Mouse (Mus musculus) heart, embryonic 10.5 days (tissue): ENCODE data around the gene Gm40193. TPM values are rescaled to one million over a fixed set of nuclear protein-coding genes. Genes with fewer than 3 reads are reported as not detected.
"Not testable (repeated sequence)": the region's sequence is repeated elsewhere in the genome, so short reads cannot be mapped to it uniquely, and the experiment has no call there.

Experiments
- DNase-seq: peaks from one replicate; pipeline ENCODE4 v3.0.0-alpha.2; 2017; ENCODE audit warnings: low spot score
- H3K27ac ChIP-seq: fragments of 300-500 bp; sonication (generic); 2 replicates; pipeline ENCODE4 v1.5.1; 2016; ENCODE audit warnings: mild to moderate bottlenecking
- H3K27me3 ChIP-seq: fragments of 300-500 bp; sonication (generic); 2 replicates; pipeline ENCODE4 v1.6.1; 2016; ENCODE audit warnings: mild to moderate bottlenecking; ENCODE audit not compliant: poor library complexity, insufficient read depth, severe bottlenecking
- H3K36me3 ChIP-seq: fragments of 300-500 bp; sonication (generic); 2 replicates; pipeline ENCODE4 v1.6.1; 2016; ENCODE audit warnings: mild to moderate bottlenecking, moderate library complexity
- H3K4me1 ChIP-seq: fragments of 300-500 bp; sonication (generic); 2 replicates; pipeline ENCODE4 v1.6.1; 2016; ENCODE audit warnings: mild to moderate bottlenecking
- H3K4me3 ChIP-seq: fragments of 300-500 bp; sonication (generic); 2 replicates; pipeline ENCODE4 v1.5.1; 2016; ENCODE audit warnings: mild to moderate bottlenecking, moderate library complexity
- H3K9me3 ChIP-seq: fragments of 300-500 bp; sonication (generic); 2 replicates; pipeline ENCODE4 v1.6.1; 2016; ENCODE audit warnings: mild to moderate bottlenecking, moderate library complexity
- WGBS: fragments of 180-500 bp; shearing (Covaris S2); methylation state at CpG from one replicate; pipeline ENCODE4 v1.1.7; 2016; 5-methylcytosine and 5-hydroxymethylcytosine counted together
- polyA plus RNA-seq: library from polyadenylated mRNA; unstranded; fragments of >200 nt; fragmentation: Nextera tagmentation; extraction: Ambion mirVana; gene quantifications from 2 replicates; pipeline ENCODE4 v1.2.1, GENCODE M21; 2016

Gene Gm40193
- not detected in 2 replicates for polyA plus RNA-seq

GRCm38 (mm10) chr11:70532839-70533238 is at the start of gene Gm40193:
Gene Gm40193 (minus strand): TSS chr11:70532939.
- Histone ChIP-seq H3K9me3 (no peaks in the 10 kb centered on the region), H3K4me1 (no peaks in the 10 kb centered on the region), H3K27ac (no peak within 1 kb of the TSS), H3K36me3 (peaks cover 9% of the 10 kb centered on the region), H3K4me3 (no peak within 1 kb of the TSS), H3K27me3 (no peaks in the 10 kb centered on the region)
- WGBS: 70% methylated on average over 6 of the region's 6 CpGs
- no peak for DNase-seq

- Histone ChIP-seq H3K27me3 (no peaks in the 10 kb centered on the region), H3K4me1 (peaks cover 55% of the 10 kb centered on the region), H3K27ac (no peak overlapping the region), H3K4me3 (no peak overlapping the region), H3K36me3 (peaks cover 4% of the 10 kb centered on the region; the same call in 1 of the 2 replicates), H3K9me3 (no peaks in the 10 kb centered on the region)
- WGBS: 78% methylated on average over 3 of the region's 3 CpGs
- no peak for DNase-seq
Measured at GRCm38 (mm10) chr11:70582196-70582595, 49.5 kb upstream of the Gm40193 start.

- peaks cover 60% of the 10 kb centered on the region for H3K4me1 ChIP-seq
- no peak overlapping the region for H3K4me3 ChIP-seq
- H3K27ac ChIP-seq: no peak overlapping the region
- WGBS: 76% methylated on average over 3 of the region's 3 CpGs
- no peaks in the 10 kb centered on the region for H3K9me3 ChIP-seq
- no peak for DNase-seq
- no peaks in the 10 kb centered on the region for H3K27me3 ChIP-seq
- H3K36me3 ChIP-seq: peaks cover 4% of the 10 kb centered on the region; the same call in 1 of the 2 replicates
Measured at GRCm38 (mm10) chr11:70580921-70581320, 48.2 kb upstream of the Gm40193 start.

- Histone ChIP-seq H3K27ac (peak overlapping the region; percentile 52; the same call in 1 of the 2 replicates), H3K9me3 (no peaks in the 10 kb centered on the region), H3K36me3 (peaks cover 4% of the 10 kb centered on the region; the same call in 1 of the 2 replicates), H3K4me1 (peaks cover 58% of the 10 kb centered on the region), H3K27me3 (no peaks in the 10 kb centered on the region), H3K4me3 (no peak overlapping the region)
- no peak for DNase-seq
- WGBS: 63% methylated on average over 5 of the region's 5 CpGs
Measured at GRCm38 (mm10) chr11:70580358-70580720, 47.6 kb upstream of the Gm40193 start.

GRCm38 (mm10) chr11:70579710-70580357 is 47.1 kb upstream of the Gm40193 start:
- H3K36me3 ChIP-seq: peaks cover 4% of the 10 kb centered on the region; the same call in 1 of the 2 replicates
- no peak for DNase-seq
- 0 out of 2 replicates have a peak overlapping the region, but pooled peaks have one; percentile 52 for H3K27ac ChIP-seq
- H3K4me3 ChIP-seq: no peak overlapping the region
- H3K9me3 ChIP-seq: no peaks in the 10 kb centered on the region
- H3K27me3 ChIP-seq: no peaks in the 10 kb centered on the region
- WGBS: 85% methylated on average over 9 of the region's 9 CpGs
- H3K4me1 ChIP-seq: peaks cover 53% of the 10 kb centered on the region

- no peak for DNase-seq
Measured at GRCm38 (mm10) chr11:70578962-70579361, 46.2 kb upstream of the Gm40193 start.

GRCm38 (mm10) chr11:70577201-70577600 is 44.5 kb upstream of the Gm40193 start:
- Histone ChIP-seq H3K4me1 (peaks cover 42% of the 10 kb centered on the region), H3K9me3 (no peaks in the 10 kb centered on the region), H3K27ac (no peak overlapping the region), H3K27me3 (no peaks in the 10 kb centered on the region), H3K4me3 (no peak overlapping the region), H3K36me3 (peaks cover 4% of the 10 kb centered on the region; the same call in 1 of the 2 replicates)
- 75% methylated on average over 3 of the region's 3 CpGs for WGBS
- no peak for DNase-seq

More at GRCm38 (mm10) chr11:70578962-70579361, 46.2 kb upstream of the Gm40193 start:
- 88% methylated on average over 6 of the region's 6 CpGs for WGBS
- Histone ChIP-seq H3K4me1 (peaks cover 46% of the 10 kb centered on the region), H3K27me3 (no peaks in the 10 kb centered on the region), H3K27ac (no peak overlapping the region), H3K9me3 (no peaks in the 10 kb centered on the region), H3K4me3 (no peak overlapping the region), H3K36me3 (peaks cover 4% of the 10 kb centered on the region; the same call in 1 of the 2 replicates)

GRCm38 (mm10) chr11:70573872-70574271 is 41.1 kb upstream of the Gm40193 start:
- H3K27ac ChIP-seq: no peak overlapping the region
- 76% methylated on average over 6 of the region's 6 CpGs for WGBS
- H3K36me3 ChIP-seq: no peaks in the 10 kb centered on the region
- no peak for DNase-seq
- H3K4me1 ChIP-seq: peaks cover 33% of the 10 kb centered on the region
- H3K4me3 ChIP-seq: no peak overlapping the region
- no peaks in the 10 kb centered on the region for H3K27me3 ChIP-seq
- H3K9me3 ChIP-seq: no peaks in the 10 kb centered on the region

- Histone ChIP-seq H3K27me3 (no peaks in the 10 kb centered on the region), H3K4me1 (peaks cover 23% of the 10 kb centered on the region), H3K36me3 (0 out of 2 replicates have a peak, but pooled peaks cover 7% of the 10 kb centered on the region), H3K27ac (no peak overlapping the region), H3K4me3 (no peak overlapping the region), H3K9me3 (no peaks in the 10 kb centered on the region)
- no peak for DNase-seq
- 37% methylated on average over 5 of the region's 5 CpGs for WGBS
Measured at GRCm38 (mm10) chr11:70572348-70572902, 39.7 kb upstream of the Gm40193 start.

- no peaks in the 10 kb centered on the region for H3K9me3 ChIP-seq
- no peaks in the 10 kb centered on the region for H3K27me3 ChIP-seq
- H3K4me3 ChIP-seq: no peak overlapping the region
- no peak for DNase-seq
- H3K27ac ChIP-seq: no peak overlapping the region
- WGBS: 89% methylated on average over 1 of the region's 1 CpGs
- peaks cover 29% of the 10 kb centered on the region for H3K4me1 ChIP-seq
- 0 out of 2 replicates have a peak, but pooled peaks cover 7% of the 10 kb centered on the region for H3K36me3 ChIP-seq
Measured at GRCm38 (mm10) chr11:70571641-70572040, 38.9 kb upstream of the Gm40193 start.

- not testable (repeated sequence) for H3K4me3 ChIP-seq, H3K27me3 ChIP-seq, DNase-seq, H3K36me3 ChIP-seq, H3K27ac ChIP-seq, H3K9me3 ChIP-seq
- H3K4me1 ChIP-seq: peaks cover 25% of the 10 kb centered on the region
- WGBS: 45% methylated on average over 1 of the region's 1 CpGs
Measured at GRCm38 (mm10) chr11:70570614-70571013, 37.9 kb upstream of the Gm40193 start.

GRCm38 (mm10) chr11:70566586-70566985 is 33.8 kb upstream of the Gm40193 start:
- H3K27ac ChIP-seq: no peak overlapping the region
- H3K36me3 ChIP-seq: 0 out of 2 replicates have a peak, but pooled peaks cover 9% of the 10 kb centered on the region
- H3K9me3 ChIP-seq: no peaks in the 10 kb centered on the region
- 87% methylated on average over 7 of the region's 7 CpGs for WGBS
- DNase-seq: no peak
- H3K27me3 ChIP-seq: no peaks in the 10 kb centered on the region
- no peak overlapping the region for H3K4me3 ChIP-seq
- H3K4me1 ChIP-seq: peaks cover 38% of the 10 kb centered on the region

- H3K27me3 ChIP-seq: no peaks in the 10 kb centered on the region
- peak overlapping the region; percentile 93; the same call in 1 of the 2 replicates for H3K27ac ChIP-seq
- 46% methylated on average over 4 of the region's 4 CpGs for WGBS
Measured at GRCm38 (mm10) chr11:70564276-70564873, 31.6 kb upstream of the Gm40193 start.

More at GRCm38 (mm10) chr11:70564276-70564873, 31.6 kb upstream of the Gm40193 start:
- H3K36me3 ChIP-seq: 0 out of 2 replicates have a peak, but pooled peaks cover 9% of the 10 kb centered on the region
- no peaks in the 10 kb centered on the region for H3K9me3 ChIP-seq
- no peak for DNase-seq
- H3K4me3 ChIP-seq: peak overlapping the region; percentile 82
- H3K4me1 ChIP-seq: peaks cover 33% of the 10 kb centered on the region
